Mouse (Mus musculus): ENCODE data around the gene Ugp2.
"Not testable (repeated sequence)": the region's sequence is repeated elsewhere in the genome, so short reads cannot be mapped to it uniquely, and the experiment has no call there.

The Ugp2 gene

GRCm38 (mm10) chr11:21332639-21333295 lies 38.2 kb downstream of the Ugp2 start:
- DNase-seq (ENCODE audit: low spot score), result no peak

GRCm38 (mm10) chr11:21328141-21328540 lies 42.9 kb downstream of the Ugp2 start:
- DNase-seq (ENCODE audit: low spot score), result no peak

- no peak for DNase-seq (ENCODE audit: low spot score)
Observed at GRCm38 (mm10) chr11:21327486-21327885, 43.5 kb downstream of the Ugp2 start.

- DNase-seq (ENCODE audit: low spot score), result no peak
Observed at GRCm38 (mm10) chr11:21326770-21327169, 44.2 kb downstream of the Ugp2 start.

- no peak for DNase-seq (ENCODE audit: low spot score)
Observed at GRCm38 (mm10) chr11:21325781-21326180, 45.2 kb downstream of the Ugp2 start.

- DNase-seq (ENCODE audit: low spot score), result no peak
Observed at GRCm38 (mm10) chr11:21322349-21322748, 48.7 kb downstream of the Ugp2 start.

- DNase-seq (ENCODE audit: low spot score), result no peak
Observed at GRCm38 (mm10) chr11:21321577-21321976, 49.4 kb downstream of the Ugp2 start.

- DNase-seq (ENCODE audit: low spot score), result no peak
Observed at GRCm38 (mm10) chr11:21313922-21314657, 56.9 kb downstream of the Ugp2 start.

- DNase-seq (ENCODE audit: low spot score), result no peak
Observed at GRCm38 (mm10) chr11:21309516-21309915, 61.5 kb downstream of the Ugp2 start.

- no peak for DNase-seq (ENCODE audit: low spot score)
Observed at GRCm38 (mm10) chr11:21308119-21308518, 62.9 kb downstream of the Ugp2 start.

GRCm38 (mm10) chr11:21307078-21307668 lies 63.8 kb downstream of the Ugp2 start:
- no peak for DNase-seq (ENCODE audit: low spot score)

GRCm38 (mm10) chr11:21303619-21304018 lies 67.4 kb downstream of the Ugp2 start:
- no peak for DNase-seq (ENCODE audit: low spot score)

GRCm38 (mm10) chr11:21295486-21295885 lies 75.5 kb downstream of the Ugp2 start:
- DNase-seq (ENCODE audit: low spot score), result no peak

GRCm38 (mm10) chr11:21288153-21288552 lies 82.8 kb downstream of the Ugp2 start:
- not testable (repeated sequence) for DNase-seq (ENCODE audit: low spot score)

- no peak for DNase-seq (ENCODE audit: low spot score)
Observed at GRCm38 (mm10) chr11:21286391-21286790, 84.6 kb downstream of the Ugp2 start.

- DNase-seq (ENCODE audit: low spot score), result no peak
Observed at GRCm38 (mm10) chr11:21276151-21276550, 94.8 kb downstream of the Ugp2 start.

Measured in layer of hippocampus, adult 9-10 months (tissue).